ENCODE assay signal across 9 mouse cellular contexts in the genomic region with DNA sequence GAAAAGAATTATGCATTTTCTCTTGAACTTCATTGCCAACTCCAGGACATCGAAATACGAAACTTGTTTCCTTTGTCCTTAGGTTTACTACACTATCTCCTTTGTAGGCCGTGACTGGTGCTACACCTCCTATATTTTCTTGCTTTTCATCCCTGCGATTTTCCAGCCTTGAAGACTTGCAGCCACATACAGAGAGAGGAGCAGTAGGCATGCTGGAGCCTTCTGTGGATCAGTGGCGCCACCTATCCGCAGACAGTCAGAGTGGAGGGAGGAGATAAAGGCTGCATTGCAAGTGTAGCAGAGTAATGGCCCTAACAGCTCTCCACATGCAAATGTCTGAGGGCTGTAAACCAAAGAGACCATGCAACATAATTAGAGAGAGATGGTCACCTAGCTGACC.
DNase-seq lines count a peak whose midpoint lies in the region; ATAC-seq and TF ChIP-seq lines count a peak whose summit lies in the region.
"Had no signal": no experiment of that assay in that cellular context is flagged by ENCODE, and none has a peak within 500 bp of the region (broad histone marks: within the 10 kb centered on the region; RNA-seq: fewer than 3 reads in every experiment).

No protein-coding gene starts in this region.

- H3K4me3 ChIP-seq in heart, adult 2 months, result no peak overlapping the region
- no peak overlapping the region for H3K4me3 ChIP-seq in heart, embryonic 11.5 days (ENCODE audit: low read depth, low read length)
- H3K4me3 ChIP-seq in lung, embryonic 14.5 days (ENCODE audit: low read depth, low read length), result no peak overlapping the region
- no peak overlapping the region for H3K4me3 ChIP-seq in MEL (ENCODE audit: control insufficient read depth in 1 of 2, insufficient read depth in 1 of 2, low read depth in 2 of 2, low read length in 2 of 2)
- no peak overlapping the region for H3K4me3 ChIP-seq in liver, postnatal 0 days (ENCODE audit: low read depth, low read length)
- H3K4me3 ChIP-seq in forebrain, embryonic 10.5 days, result no peak overlapping the region
- H3K4me3 ChIP-seq: erythroblast, embryonic 14.5 days had no signal

- peak; percentile 54 for TF ChIP-seq RAD21 in MEL (IDR thresholded peaks at IDR 0.05; ENCODE audit: low read depth, low read length)

- intact Hi-C loops in heart, adult 2 months (cut with DNase I), result no loop called here

- no peak overlapping the region for H3K4me2 ChIP-seq in heart, embryonic 11.5 days
- H3K4me2 ChIP-seq in lung, embryonic 14.5 days, result no peak overlapping the region
- no peak overlapping the region for H3K4me2 ChIP-seq in liver, postnatal 0 days (ENCODE audit: low read depth, low read length)

- no peaks in the 10 kb centered on the region for H3K36me3 ChIP-seq in heart, adult 2 months (ENCODE audit: control insufficient read depth, insufficient read depth, low read length)
- no peaks in the 10 kb centered on the region for H3K36me3 ChIP-seq in heart, embryonic 11.5 days (ENCODE audit: control insufficient read depth, insufficient read depth, low read length)
- no peaks in the 10 kb centered on the region for H3K36me3 ChIP-seq in lung, embryonic 14.5 days (ENCODE audit: insufficient read depth)
- no peaks in the 10 kb centered on the region for H3K36me3 ChIP-seq in MEL (ENCODE audit: control insufficient read depth in 1 of 2, insufficient read depth in 2 of 2, low read length in 2 of 2)
- H3K36me3 ChIP-seq in liver, postnatal 0 days (replicated peaks; ENCODE audit: insufficient read depth, low read length), result no peaks in the 10 kb centered on the region
- no peaks in the 10 kb centered on the region for H3K36me3 ChIP-seq in forebrain, embryonic 10.5 days (replicated peaks)

- H3K9me3 ChIP-seq in heart, embryonic 11.5 days (replicated peaks; ENCODE audit: control insufficient read depth, low read length), result no peaks in the 10 kb centered on the region
- no peaks in the 10 kb centered on the region for H3K9me3 ChIP-seq in lung, embryonic 14.5 days (ENCODE audit: low read depth, low read length)
- no peaks in the 10 kb centered on the region for H3K9me3 ChIP-seq in MEL (replicated peaks; ENCODE audit: insufficient read depth, low read length)
- H3K9me3 ChIP-seq in liver, postnatal 0 days (ENCODE audit: low read length), result no peaks in the 10 kb centered on the region
- no peaks in the 10 kb centered on the region for H3K9me3 ChIP-seq in forebrain, embryonic 10.5 days

- no peak for DNase-seq in heart, adult 2 months
- no peak for DNase-seq in lung, embryonic 14.5 days
- no peak for DNase-seq in lung, postnatal 14 days
- peak; percentile 48 for DNase-seq in MEL (ENCODE audit: low read depth, low spot score)
- peak; percentile 26 for DNase-seq in liver, postnatal 0 days
- DNase-seq in forebrain, embryonic 10.5 days (ENCODE audit: extremely low spot score, low spot score), result no peak
- DNase-seq in spleen, adult 18-20 months, result no peak

- TF ChIP-seq EP300 in heart, adult 2 months (IDR thresholded peaks at IDR 0.05; ENCODE audit: insufficient read depth, low read depth, low read length), result no peak
- no peak for TF ChIP-seq EP300 in MEL (IDR thresholded peaks at IDR 0.05; ENCODE audit: low read depth in 1 of 2, low read length in 2 of 2)
- no peak for TF ChIP-seq EP300 in liver, postnatal 0 days (IDR thresholded peaks at IDR 0.05; ENCODE audit: low read depth)

- no peak overlapping the region for H3K9ac ChIP-seq in heart, adult 2 months (ENCODE audit: low read depth, low read length)
- no peak overlapping the region for H3K9ac ChIP-seq in heart, embryonic 11.5 days (ENCODE audit: low read depth, low read length)
- no peak overlapping the region for H3K9ac ChIP-seq in lung, embryonic 14.5 days
- H3K9ac ChIP-seq in MEL (ENCODE audit: control insufficient read depth, low read depth, low read length, poor library complexity, severe bottlenecking), result no peak overlapping the region
- no peak overlapping the region for H3K9ac ChIP-seq in liver, postnatal 0 days (replicated peaks)

- H3K4me1 ChIP-seq in heart, adult 2 months (ENCODE audit: control insufficient read depth, insufficient read depth, low read length), result no peaks in the 10 kb centered on the region
- H3K4me1 ChIP-seq in heart, embryonic 11.5 days (ENCODE audit: control insufficient read depth, insufficient read depth, low read length), result no peaks in the 10 kb centered on the region
- no peaks in the 10 kb centered on the region for H3K4me1 ChIP-seq in lung, embryonic 14.5 days (ENCODE audit: insufficient read depth)
- no peaks in the 10 kb centered on the region for H3K4me1 ChIP-seq in MEL (ENCODE audit: control insufficient read depth in 1 of 2, insufficient read depth in 2 of 2, low read length in 2 of 2)
- H3K4me1 ChIP-seq in liver, postnatal 0 days (ENCODE audit: insufficient read depth), result no peaks in the 10 kb centered on the region
- H3K4me1 ChIP-seq in forebrain, embryonic 10.5 days, result no peaks in the 10 kb centered on the region

- H3K27ac ChIP-seq in heart, adult 2 months, result no peak overlapping the region
- H3K27ac ChIP-seq in heart, embryonic 11.5 days (ENCODE audit: low read depth, low read length), result no peak overlapping the region
- H3K27ac ChIP-seq in lung, embryonic 14.5 days (ENCODE audit: low read depth), result no peak overlapping the region
- no peak overlapping the region for H3K27ac ChIP-seq in MEL (ENCODE audit: control insufficient read depth, low read depth, low read length)
- H3K27ac ChIP-seq in liver, postnatal 0 days (ENCODE audit: low read depth), result no peak overlapping the region
- H3K27ac ChIP-seq in forebrain, embryonic 10.5 days, result no peak overlapping the region

- no peaks in the 10 kb centered on the region for H3K27me3 ChIP-seq in heart, adult 2 months (ENCODE audit: control insufficient read depth, insufficient read depth, low read length)
- H3K27me3 ChIP-seq in heart, embryonic 11.5 days (ENCODE audit: control insufficient read depth, insufficient read depth, low read length), result no peaks in the 10 kb centered on the region
- H3K27me3 ChIP-seq in lung, embryonic 14.5 days (ENCODE audit: insufficient read depth, low read length), result no peaks in the 10 kb centered on the region
- H3K27me3 ChIP-seq in MEL (ENCODE audit: control insufficient read depth in 1 of 2, insufficient read depth in 2 of 2, low read length in 2 of 2), result no peaks in the 10 kb centered on the region
- H3K27me3 ChIP-seq in liver, postnatal 0 days (ENCODE audit: insufficient read depth, low read length), result no peaks in the 10 kb centered on the region
- H3K27me3 ChIP-seq in forebrain, embryonic 10.5 days (ENCODE audit: poor library complexity, severe bottlenecking), result no peaks in the 10 kb centered on the region

- WGBS in heart, adult 2 months, result 77% methylated on average over 6 of the region's 6 CpGs
- 73% methylated on average over 6 of the region's 6 CpGs for WGBS in heart, embryonic 11.5 days (ENCODE audit: insufficient replicate concordance)
- 66% methylated on average over 6 of the region's 6 CpGs for WGBS in lung, embryonic 14.5 days
- WGBS in liver, postnatal 0 days (ENCODE audit: insufficient replicate concordance), result 75% methylated on average over 6 of the region's 6 CpGs
- WGBS in forebrain, embryonic 10.5 days, result 77% methylated on average over 6 of the region's 6 CpGs

- no peak for TF ChIP-seq POLR2A in heart, adult 2 months (IDR thresholded peaks at IDR 0.05; ENCODE audit: insufficient read depth, low read depth, low read length)
- TF ChIP-seq POLR2A in MEL (IDR thresholded peaks at IDR 0.05; ENCODE audit: control insufficient read depth in 1 of 2, insufficient read depth in 1 of 2, low read depth in 1 of 2, low read length in 2 of 2, poor library complexity in 1 of 2), result no peak

- H3K79me2 ChIP-seq in heart, adult 2 months (replicated peaks; ENCODE audit: control insufficient read depth, insufficient read depth, low read length), result no peaks in the 10 kb centered on the region
- H3K79me2 ChIP-seq in MEL (ENCODE audit: control insufficient read depth, insufficient read depth, low read length, poor library complexity), result no peaks in the 10 kb centered on the region

- TF ChIP-seq CTCF in heart, adult 2 months (IDR thresholded peaks at IDR 0.05), result peak; percentile 10; the same call in 1 of the 2 replicates
- TF ChIP-seq CTCF in lung, embryonic 14.5 days (IDR thresholded peaks at IDR 0.05; ENCODE audit: low read depth), result peak; percentile 52
- peak; percentile 42 to 75 (median 71) for TF ChIP-seq CTCF in MEL (IDR thresholded peaks at IDR 0.05 in 2 of 3, conservative IDR thresholded peaks at IDR 0.05 in 1 of 3; ENCODE audit: control insufficient read depth in 1 of 3, insufficient read depth in 1 of 3, low read depth in 2 of 3, low read length in 3 of 3, poor library complexity in 1 of 3, severe bottlenecking in 1 of 3)
- peak; percentile 58 for TF ChIP-seq CTCF in liver, postnatal 0 days (IDR thresholded peaks at IDR 0.05; ENCODE audit: low read depth)

- ATAC-seq in heart, embryonic 11.5 days (replicated peaks; ENCODE audit: insufficient number of reproducible peaks, low FRiP score, low TSS enrichment), result no peak
- no peak for ATAC-seq in lung, embryonic 14.5 days (ENCODE audit: insufficient read depth)
- ATAC-seq in liver, postnatal 0 days, result no peak

TF ChIP-seq in MEL, 35 proteins besides CTCF, POLR2A, EP300 and RAD21:
- TF ChIP-seq SIN3A (IDR thresholded peaks at IDR 0.05; ENCODE audit: low read length) (no peak), SMC3 (IDR thresholded peaks at IDR 0.05; ENCODE audit: low read depth, low read length) (peak; percentile 43), POLR2AphosphoS5 (IDR thresholded peaks at IDR 0.05; ENCODE audit: borderline replicate concordance, low read depth, low read length) (no peak), JUND (IDR thresholded peaks at IDR 0.05; ENCODE audit: low read depth, low read length) (no peak), HCFC1 (IDR thresholded peaks at IDR 0.05; ENCODE audit: low read depth, low read length) (no peak), POLR2AphosphoS2 (IDR thresholded peaks at IDR 0.05; ENCODE audit: low read length) (no peak), KAT2A (conservative IDR thresholded peaks at IDR 0.05; ENCODE audit: low read depth, low read length) (no peak), BHLHE40 (IDR thresholded peaks at IDR 0.05; ENCODE audit: borderline replicate concordance, low read depth, low read length) (no peak), MAFK (IDR thresholded peaks at IDR 0.05; ENCODE audit: borderline replicate concordance, low read depth, low read length) (no peak), ZC3H11A (IDR thresholded peaks at IDR 0.05; ENCODE audit: low read depth, low read length) (peak; percentile 22; the same call in 1 of the 2 replicates), MAX (IDR thresholded peaks at IDR 0.05; ENCODE audit: low read length) (no peak), ZKSCAN1 (IDR thresholded peaks at IDR 0.05; ENCODE audit: low read depth, low read length) (no peak), USF1 (IDR thresholded peaks at IDR 0.05; ENCODE audit: low read depth, low read length) (no peak)

Comparison
In these comparisons a context has a peak if more than half of its experiments do, and no peak if none do; other contexts are left out.
1. DNase-seq: peak in MEL (single experiment) and liver, postnatal 0 days (single experiment); none in heart, adult 2 months (0 of 2), lung, embryonic 14.5 days (single experiment), lung, postnatal 14 days (single experiment), forebrain, embryonic 10.5 days (single experiment) and spleen, adult 18-20 months (0 of 2).
2. CTCF ChIP-seq: peak in every context shown above with its lines; median percentile 71 in MEL; 58 in liver, postnatal 0 days; 52 in lung, embryonic 14.5 days; 10 in heart, adult 2 months.